Mouse (Mus musculus) liver, adult 2 months (tissue): ENCODE results near the gene Gbe1.

ENCODE experiments used
- CTCF ChIP-seq: fragments of 200-500 bp; IDR thresholded peaks from 2 replicates; pipeline ENCODE4 v1.5.1; 2011; ENCODE audit warnings: low read depth, low read length, control low read depth
- POLR2A ChIP-seq: fragments of 200-500 bp; IDR thresholded peaks from 2 replicates; pipeline ENCODE4 v1.6.1; 2011; ENCODE audit warnings: low read length, control low read depth; ENCODE audit not compliant: insufficient read depth; ENCODE audit errors: extremely low read depth

DNA sequence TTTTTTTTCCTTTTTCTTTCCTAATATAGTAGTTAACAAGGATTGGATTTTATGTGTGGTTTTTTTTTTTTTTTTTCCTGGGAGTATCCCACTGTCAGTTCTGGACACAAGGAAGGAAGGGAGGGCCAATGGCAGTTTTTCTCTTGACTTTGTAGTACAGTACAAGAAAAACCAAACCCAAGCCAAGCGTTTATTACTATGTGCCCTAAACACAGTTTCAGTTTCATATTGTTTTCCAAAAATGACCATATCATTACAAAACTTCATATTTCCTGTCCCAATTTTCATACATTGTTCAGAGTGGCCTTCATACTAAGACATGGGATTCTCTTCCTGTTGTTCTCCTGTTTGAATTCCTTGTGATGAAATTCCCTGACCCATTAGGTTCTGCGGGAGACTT is 94.0 kb downstream of the Gbe1 start:
- TF ChIP-seq CTCF (no peak), POLR2A (no peak)
